Mouse (Mus musculus) liver, embryonic 14.5 days (tissue): ENCODE results near the gene Zfp148. TPM values are rescaled to one million over a fixed set of nuclear protein-coding genes. Genes with fewer than 3 reads are reported as not detected.

Experiments
- ATAC-seq: fragments of 200-750 bp; cut with Nextera tagmentation; 2 replicates; pipeline ENCODE4 v1.8.0; 2017; ENCODE audit warnings: moderate number of reproducible peaks, mild to moderate bottlenecking, moderate library complexity; ENCODE audit not compliant: insufficient read depth
- DNase-seq, 3 experiments: peaks; one replicate each; pipeline ENCODE4 v3.0.0-alpha.2; 2012 to 2013; ENCODE audit warnings: low read depth in 3 of 3, low spot score in 3 of 3
- H3K27ac ChIP-seq: fragments of 300-500 bp; sonication (generic); 2 replicates; pipeline ENCODE4 v1.5.1; 2014; ENCODE audit warnings: moderate library complexity, mild to moderate bottlenecking, control low read depth, inconsistent platforms
- H3K27me3 ChIP-seq: fragments of 300-500 bp; sonication (generic); 2 replicates; pipeline ENCODE4 v1.6.1; 2014; ENCODE audit warnings: mild to moderate bottlenecking, low read length, moderate library complexity; ENCODE audit not compliant: control insufficient read depth, insufficient read depth
- H3K36me3 ChIP-seq: fragments of 300-500 bp; sonication (generic); replicated peaks from 2 replicates; pipeline ENCODE4 v1.6.1; 2014; ENCODE audit warnings: low read depth; ENCODE audit not compliant: control insufficient read depth, insufficient read depth
- H3K4me1 ChIP-seq, 2 experiments: fragments of 200-500 bp in 1 of 2; fragments of 300-500 bp in 1 of 2; sonication (generic) in 1 of 2; replicated peaks; 2 replicates each; pipeline ENCODE4 v1.6.1; 2012 to 2014; ENCODE audit warnings: antibody characterized with exemption in 1 of 2, inconsistent platforms in 1 of 2, low read length in 1 of 2; ENCODE audit not compliant: control insufficient read depth in 2 of 2, insufficient read depth in 2 of 2
- H3K4me2 ChIP-seq: fragments of 300-500 bp; sonication (generic); 2 replicates; pipeline ENCODE4 v1.6.1; 2014; ENCODE audit warnings: low read depth, mild to moderate bottlenecking, control low read depth, moderate library complexity
- H3K4me3 ChIP-seq, 2 experiments: fragments of 200-500 bp in 1 of 2; fragments of 300-500 bp in 1 of 2; sonication (generic) in 1 of 2; 2 replicates each; pipeline ENCODE4 v1.5.1; 2012 to 2014; ENCODE audit warnings: low read depth in 2 of 2, low read length in 2 of 2, mild to moderate bottlenecking in 2 of 2, control low read depth in 1 of 2, inconsistent platforms in 1 of 2, moderate library complexity in 1 of 2; ENCODE audit not compliant: insufficient read depth in 1 of 2
- H3K9ac ChIP-seq: fragments of 300-500 bp; sonication (generic); replicated peaks from 2 replicates; pipeline ENCODE4 v1.6.1; 2014; ENCODE audit warnings: mild to moderate bottlenecking, control low read depth, moderate library complexity
- H3K9me3 ChIP-seq: fragments of 300-500 bp; sonication (generic); 2 replicates; pipeline ENCODE4 v1.6.1; 2016; ENCODE audit warnings: low read length, mixed read lengths; ENCODE audit not compliant: control insufficient read depth
- CTCF ChIP-seq: IDR thresholded peaks from 2 replicates; pipeline ENCODE4 v1.5.1; 2016; ENCODE audit warnings: antibody characterized with exemption, low read depth, control low read depth
- EP300 ChIP-seq: IDR thresholded peaks from 2 replicates; pipeline ENCODE4 v1.6.1; 2016; ENCODE audit warnings: antibody characterized with exemption, low read depth
- WGBS: fragments of 180-500 bp; shearing (Covaris S2); extraction: QIAGEN DNeasy Blood & Tissue Kit; methylation state at CpG from one replicate; pipeline ENCODE4 v1.1.7; 2014; ENCODE audit not compliant: insufficient replicate concordance; 5-methylcytosine and 5-hydroxymethylcytosine counted together
- polyA plus RNA-seq, 2 experiments: library from polyadenylated mRNA; depleted of rRNA in 1 of 2; stranded (reverse) in 1 of 2; unstranded in 1 of 2; fragments of >200 nt; fragmentation: Nextera tagmentation in 1 of 2; extraction: Ambion mirVana in 1 of 2; gene quantifications; 2 replicates each; pipeline versions ENCODE4 v1.2.1 to v1.2.3; 2012 to 2014

Zfp148 gene
- polyA plus RNA-seq, 2 experiments, result 3.8 to 10.6 TPM

- WGBS, result 58% methylated on average over 6 of the region's 6 CpGs
- H3K27ac ChIP-seq, result no peak overlapping the region
- no peaks in the 10 kb centered on the region for H3K9me3 ChIP-seq
- no peaks in the 10 kb centered on the region for H3K27me3 ChIP-seq
- no peak overlapping the region for H3K9ac ChIP-seq
- H3K4me3 ChIP-seq, result no peak overlapping the region
- TF ChIP-seq CTCF (no peak), EP300 (no peak)
- H3K4me2 ChIP-seq, result no peak overlapping the region
- peaks cover 7% of the 10 kb centered on the region; the same call in 1 of the 2 replicates for H3K36me3 ChIP-seq
- DNase-seq, result no peak
- no peak for ATAC-seq
- no peaks in the 10 kb centered on the region for H3K4me1 ChIP-seq
These were observed 93.7 kb downstream of the Zfp148 start for GRCm38 (mm10) chr16:33474381-33474780.

- ATAC-seq, result no peak
- TF ChIP-seq CTCF, result no peak
- TF ChIP-seq EP300, result no peak
- Histone ChIP-seq H3K27ac (no peak overlapping the region), H3K4me3 (no peak overlapping the region), H3K4me2 (no peak overlapping the region), H3K36me3 (peaks cover 7% of the 10 kb centered on the region; the same call in 1 of the 2 replicates), H3K27me3 (no peaks in the 10 kb centered on the region), H3K4me1 (no peaks in the 10 kb centered on the region), H3K9me3 (no peaks in the 10 kb centered on the region), H3K9ac (no peak overlapping the region)
- DNase-seq, result no peak
These were observed 99.3 kb downstream of the Zfp148 start for GRCm38 (mm10) chr16:33479926-33480325.

GRCm38 (mm10) chr16:33481148-33481547 lies 100.5 kb downstream of the Zfp148 start:
- no peaks in the 10 kb centered on the region for H3K4me1 ChIP-seq
- H3K9ac ChIP-seq, result no peak overlapping the region
- TF ChIP-seq EP300, result no peak
- TF ChIP-seq CTCF, result peak; percentile 72
- WGBS, result 76% methylated on average over 2 of the region's 2 CpGs
- H3K27me3 ChIP-seq, result no peaks in the 10 kb centered on the region
- H3K9me3 ChIP-seq, result no peaks in the 10 kb centered on the region
- H3K36me3 ChIP-seq, result peaks cover under 1% of the 10 kb centered on the region; the same call in 1 of the 2 replicates
- no peak overlapping the region for H3K4me2 ChIP-seq
- no peak overlapping the region for H3K27ac ChIP-seq
- ATAC-seq (no peak), DNase-seq (no peak)
- H3K4me3 ChIP-seq, result no peak overlapping the region

- H3K9me3 ChIP-seq, result no peaks in the 10 kb centered on the region
- H3K4me3 ChIP-seq, result no peak overlapping the region
- TF ChIP-seq EP300, result no peak
- no peak for TF ChIP-seq CTCF
- no peak for ATAC-seq
- H3K27ac ChIP-seq, result no peak overlapping the region
- no peaks in the 10 kb centered on the region; the same call in 1 of the 2 replicates for H3K36me3 ChIP-seq
- WGBS, result 85% methylated on average over 3 of the region's 3 CpGs
- no peak for DNase-seq
- no peaks in the 10 kb centered on the region for H3K27me3 ChIP-seq
- no peaks in the 10 kb centered on the region for H3K4me1 ChIP-seq
- no peak overlapping the region for H3K4me2 ChIP-seq
- H3K9ac ChIP-seq, result no peak overlapping the region
These were observed 101.7 kb downstream of the Zfp148 start for GRCm38 (mm10) chr16:33482309-33482708.

GRCm38 (mm10) chr16:33487709-33488108 lies 107.1 kb downstream of the Zfp148 start:
- H3K27ac ChIP-seq, result no peak overlapping the region
- no peaks in the 10 kb centered on the region for H3K9me3 ChIP-seq
- no peak overlapping the region for H3K4me2 ChIP-seq
- no peak overlapping the region for H3K9ac ChIP-seq
- TF ChIP-seq CTCF, result no peak
- no peak for TF ChIP-seq EP300
- DNase-seq (no peak), ATAC-seq (no peak)
- no peak overlapping the region for H3K4me3 ChIP-seq
- H3K36me3 ChIP-seq, result no peaks in the 10 kb centered on the region; the same call in 1 of the 2 replicates
- no peaks in the 10 kb centered on the region for H3K4me1 ChIP-seq
- no peaks in the 10 kb centered on the region for H3K27me3 ChIP-seq
- whole genome bisulfite sequencing, result 89% methylated on average over 4 of the region's 4 CpGs
